Mouse (Mus musculus): ENCODE measurements around the gene Acot7. TPM values are rescaled to one million over a fixed set of nuclear protein-coding genes. Genes with fewer than 3 reads are reported as not detected.
A peak's percentile ranks its signal among the peaks of the same experiment; 100 is the strongest.
"Not testable (repeated sequence)": the region's sequence is repeated elsewhere in the genome, so short reads cannot be mapped to it uniquely, and the experiment has no call there.

Acot7 gene
- total RNA-seq, 2 experiments from 2014 or later: 3.9 to 30.2 TPM

DNA sequence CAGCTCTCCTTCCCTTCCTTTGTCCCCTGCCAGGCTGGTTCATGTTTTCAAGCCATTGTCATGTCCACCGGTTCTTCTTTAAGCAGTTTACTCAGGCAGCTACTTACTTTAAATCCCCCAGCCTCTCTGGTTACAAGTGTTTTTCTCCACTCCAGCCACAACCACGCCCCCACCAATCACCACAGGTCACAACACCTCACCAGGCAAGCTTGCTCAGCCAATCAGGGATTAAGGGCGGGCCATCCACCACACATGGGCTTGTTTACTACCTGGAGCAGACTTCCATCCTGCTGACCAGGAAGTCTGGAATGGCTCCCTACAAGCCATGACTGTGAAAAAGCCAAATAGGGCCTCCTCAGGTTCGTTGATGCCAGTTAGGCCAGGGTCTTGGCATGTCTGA, 52.4 kb downstream of the Acot7 start:
- not testable (repeated sequence) for ATAC-seq (replicated peaks; ENCODE audit: low FRiP score, poor library complexity, severe bottlenecking)

DNA sequence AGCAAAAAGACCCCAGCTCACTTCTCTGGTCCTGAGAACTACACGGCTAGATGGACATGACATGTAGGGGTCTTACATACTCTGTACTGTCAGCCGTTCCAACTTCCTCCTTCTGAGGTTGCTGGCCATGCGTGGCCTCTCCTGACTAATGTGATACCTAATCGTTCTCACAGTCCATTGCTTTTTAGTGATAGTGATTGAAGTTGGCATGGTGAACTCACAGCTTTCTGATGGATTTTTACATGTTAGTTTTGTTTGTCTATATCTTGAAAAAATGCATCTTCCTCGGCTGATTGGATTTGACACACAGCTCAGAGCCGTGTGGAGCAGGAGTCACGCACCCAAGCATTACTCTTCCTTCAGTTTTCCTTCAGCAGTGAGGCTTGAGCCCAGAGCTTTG, 53.4 kb downstream of the Acot7 start:
- ATAC-seq (replicated peaks; ENCODE audit: low FRiP score, poor library complexity, severe bottlenecking): no peak

DNA sequence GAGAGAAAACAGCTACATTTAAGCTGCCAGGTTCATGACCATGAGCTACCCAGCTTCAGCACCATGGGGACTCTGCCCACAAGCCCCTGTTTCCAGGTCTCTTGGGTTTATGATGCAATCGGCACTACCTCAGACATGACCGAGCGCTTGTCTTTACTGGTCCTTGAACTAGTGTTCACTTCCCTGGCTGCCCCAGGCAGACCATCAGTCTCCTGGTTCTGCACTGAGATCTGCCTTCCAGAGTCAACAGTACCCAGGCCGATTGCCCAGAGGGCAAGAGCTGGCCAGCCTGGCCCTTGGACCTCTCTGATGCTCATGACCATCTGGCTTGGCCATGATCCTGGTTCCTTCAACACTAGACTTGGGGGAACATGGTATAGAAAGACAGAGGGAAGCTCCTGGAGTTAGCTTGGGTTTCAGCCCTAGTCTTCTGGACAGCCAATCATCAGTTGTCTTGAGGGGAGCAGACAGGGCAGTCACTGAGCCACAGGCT, 54.5 kb downstream of the Acot7 start:
- ATAC-seq (replicated peaks; ENCODE audit: low FRiP score, poor library complexity, severe bottlenecking): no peak

DNA sequence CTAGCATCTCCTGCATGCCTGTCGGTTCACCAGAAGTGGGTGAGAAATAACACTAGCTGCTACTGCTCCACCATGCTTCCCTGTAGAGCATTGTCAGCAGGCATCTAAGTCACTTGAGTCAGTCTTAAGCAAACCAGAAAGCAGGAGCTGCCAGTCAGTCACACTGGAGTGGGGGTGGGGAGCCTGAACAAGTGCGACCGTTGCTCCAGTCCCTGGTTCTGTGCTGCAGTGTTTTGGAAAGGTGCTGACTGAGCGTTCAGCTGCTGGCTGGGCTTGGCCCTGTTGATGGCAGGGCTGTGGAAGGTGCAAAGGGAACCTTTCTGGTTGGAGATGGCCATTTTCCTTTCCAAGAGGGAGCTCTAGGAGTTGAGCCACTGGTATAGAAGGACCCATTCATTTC, 62.0 kb downstream of the Acot7 start:
- ATAC-seq (replicated peaks; ENCODE audit: low FRiP score, poor library complexity, severe bottlenecking): no peak

DNA sequence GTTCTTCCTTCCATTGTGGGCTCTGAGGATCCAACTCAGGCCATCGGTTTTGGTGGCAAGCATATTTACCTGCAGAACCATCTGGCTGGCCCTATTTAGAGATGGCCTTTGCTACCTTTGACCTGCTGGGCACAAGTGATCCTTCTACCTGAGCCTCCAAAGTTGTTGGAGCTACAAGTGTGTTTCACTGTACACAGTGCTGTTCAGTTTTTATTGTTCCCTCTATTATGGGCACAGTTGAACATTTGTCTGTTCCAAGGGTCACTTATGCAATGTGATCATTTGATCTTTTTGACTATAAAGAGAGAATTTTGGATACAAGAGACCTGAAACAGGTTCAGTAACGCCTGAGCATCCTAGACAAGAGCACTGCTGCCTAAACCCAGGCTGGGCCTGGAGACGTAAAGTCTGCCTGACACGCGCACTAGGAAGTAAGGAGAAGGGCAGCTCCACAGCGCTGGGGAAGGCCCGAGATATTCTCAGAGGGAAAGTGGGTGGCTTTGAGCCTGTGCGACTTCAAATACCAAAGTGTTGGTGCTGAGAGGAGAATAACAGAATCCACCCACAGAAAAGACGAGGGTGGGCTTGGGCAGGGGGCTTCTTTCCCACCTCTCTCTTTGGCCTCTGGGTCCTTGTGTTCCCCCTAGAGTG, 65.4 kb downstream of the Acot7 start:
- no peak for ATAC-seq (replicated peaks; ENCODE audit: low FRiP score, poor library complexity, severe bottlenecking)

DNA sequence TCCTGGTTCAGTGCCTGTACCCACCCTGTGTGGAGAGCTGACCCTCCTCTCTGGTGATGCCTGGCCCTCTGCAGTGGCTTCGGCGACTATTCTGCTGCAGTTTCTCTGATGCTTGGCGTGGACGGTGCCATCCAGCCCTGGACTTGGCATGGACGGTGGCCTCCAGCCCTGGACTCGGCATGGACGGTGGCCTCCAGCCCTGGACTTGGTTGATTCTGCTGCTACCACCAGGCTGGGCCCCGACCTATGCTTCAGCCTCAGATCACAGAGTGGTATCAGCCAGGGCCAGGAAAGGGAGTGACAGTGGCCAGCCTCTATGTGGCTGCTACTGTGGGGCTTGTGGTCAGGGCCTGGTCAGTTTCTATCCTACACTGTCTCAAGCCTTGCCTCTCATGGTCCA, 66.0 kb downstream of the Acot7 start:
- ATAC-seq (replicated peaks; ENCODE audit: low FRiP score, poor library complexity, severe bottlenecking): no peak

DNA sequence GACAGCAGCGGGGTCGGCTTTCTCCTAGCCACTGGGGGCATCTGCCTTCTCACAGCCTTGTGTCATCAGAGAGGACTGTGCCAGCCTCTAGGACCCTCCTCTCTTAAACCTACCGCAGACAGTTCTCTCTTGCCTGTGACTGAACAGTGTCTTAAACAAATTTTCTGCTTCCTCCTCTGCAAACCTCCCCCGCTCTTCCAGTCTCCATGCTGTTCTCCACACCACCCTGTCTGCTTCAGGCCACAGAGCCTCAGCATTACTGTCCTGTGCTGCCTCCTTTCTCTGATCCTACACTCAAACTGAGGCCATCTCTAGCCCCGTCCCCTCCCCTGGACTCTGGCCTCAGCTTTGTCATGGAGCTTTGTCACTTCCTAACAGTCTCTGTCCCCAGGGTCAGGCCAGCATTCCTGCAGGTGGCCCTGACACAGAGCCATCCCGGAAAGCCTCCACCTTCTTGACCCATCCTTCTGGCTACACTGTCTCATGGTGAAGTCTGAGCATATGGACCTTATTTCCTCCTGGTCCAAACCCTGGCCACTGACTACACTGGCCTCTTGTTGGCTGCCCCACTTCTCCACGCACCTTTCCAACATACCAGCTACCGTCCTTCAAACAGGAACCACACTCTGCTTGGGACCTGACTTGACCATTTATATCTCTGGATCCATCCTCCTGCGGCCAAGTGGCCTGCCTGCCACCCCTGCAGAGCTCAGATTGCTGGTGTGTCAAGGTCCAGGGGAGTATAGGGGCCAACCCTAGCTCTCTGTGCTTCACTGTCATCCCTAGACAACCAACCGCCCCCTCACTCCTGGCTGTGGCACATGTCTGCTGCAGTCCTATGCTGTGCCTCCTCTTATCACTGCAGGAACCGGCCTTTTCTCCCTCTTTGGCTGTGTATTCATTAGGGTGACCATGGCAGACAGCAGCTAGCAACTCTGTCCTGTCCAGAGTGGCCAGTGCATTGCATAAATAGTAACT, 66.9 kb downstream of the Acot7 start:
- no peak for ATAC-seq (replicated peaks; ENCODE audit: low FRiP score, poor library complexity, severe bottlenecking)

DNA sequence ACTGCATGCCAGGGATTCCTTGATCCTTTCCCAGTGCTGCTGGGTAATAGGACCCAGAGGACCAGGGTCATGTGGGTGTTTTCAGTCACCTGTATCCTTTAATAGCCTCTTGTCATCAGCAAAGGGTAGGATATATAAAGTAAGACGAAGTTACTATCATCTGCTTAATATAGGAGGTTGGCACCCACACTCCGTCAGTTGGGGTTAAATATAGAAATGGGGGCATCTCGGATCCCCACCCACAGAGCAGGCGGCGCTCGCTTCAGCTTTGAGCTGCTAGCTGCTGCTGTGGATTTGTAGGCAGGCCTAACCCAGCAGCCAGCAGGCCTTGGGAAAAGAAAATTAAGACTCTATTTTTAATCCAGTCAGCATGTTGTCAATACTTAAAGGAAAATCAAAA, 68.1 kb downstream of the Acot7 start:
- no peak for ATAC-seq (replicated peaks; ENCODE audit: low FRiP score, poor library complexity, severe bottlenecking)

DNA sequence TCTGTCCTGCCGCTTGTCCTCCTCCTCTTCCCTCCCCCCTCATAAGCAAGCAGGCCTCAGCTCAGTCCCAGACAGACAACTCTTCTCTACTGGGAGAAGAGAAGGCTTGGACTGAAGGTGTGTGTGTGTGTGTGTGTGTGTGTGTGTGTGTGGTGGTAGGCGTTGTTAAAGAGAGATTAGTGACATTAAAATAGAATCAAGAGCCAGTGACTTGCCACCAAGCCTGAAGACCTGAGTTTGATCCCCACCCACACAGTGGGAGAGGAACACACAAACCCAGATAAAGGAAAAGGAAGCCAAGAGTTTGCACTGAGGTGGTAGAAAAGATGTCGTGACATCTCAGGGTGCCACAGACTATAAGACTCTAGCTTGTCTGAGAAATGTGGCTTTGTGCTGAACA, 69.3 kb downstream of the Acot7 start:
- no peak for ATAC-seq (replicated peaks; ENCODE audit: low FRiP score, poor library complexity, severe bottlenecking)

DNA sequence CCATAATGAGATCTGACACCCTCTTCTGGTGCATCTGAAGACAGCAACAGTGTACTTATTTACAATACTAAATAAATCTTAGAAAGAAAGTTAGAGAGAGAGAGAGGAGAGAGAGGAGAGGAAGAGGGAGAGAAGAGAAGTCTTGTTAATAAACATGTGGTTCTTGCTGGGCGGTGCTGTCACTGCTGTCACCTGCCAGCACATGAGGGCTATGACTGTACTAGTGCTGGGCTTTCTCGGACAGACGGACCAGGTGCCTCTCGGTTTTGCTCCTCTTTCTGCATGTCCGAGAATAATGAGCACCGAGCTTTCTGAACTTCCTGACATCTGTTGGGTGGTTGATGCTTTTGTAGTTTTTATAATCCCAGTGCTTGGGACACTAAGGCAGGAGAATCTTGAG, 72.7 kb downstream of the Acot7 start:
- no peak for ATAC-seq (replicated peaks; ENCODE audit: low FRiP score, poor library complexity, severe bottlenecking)

DNA sequence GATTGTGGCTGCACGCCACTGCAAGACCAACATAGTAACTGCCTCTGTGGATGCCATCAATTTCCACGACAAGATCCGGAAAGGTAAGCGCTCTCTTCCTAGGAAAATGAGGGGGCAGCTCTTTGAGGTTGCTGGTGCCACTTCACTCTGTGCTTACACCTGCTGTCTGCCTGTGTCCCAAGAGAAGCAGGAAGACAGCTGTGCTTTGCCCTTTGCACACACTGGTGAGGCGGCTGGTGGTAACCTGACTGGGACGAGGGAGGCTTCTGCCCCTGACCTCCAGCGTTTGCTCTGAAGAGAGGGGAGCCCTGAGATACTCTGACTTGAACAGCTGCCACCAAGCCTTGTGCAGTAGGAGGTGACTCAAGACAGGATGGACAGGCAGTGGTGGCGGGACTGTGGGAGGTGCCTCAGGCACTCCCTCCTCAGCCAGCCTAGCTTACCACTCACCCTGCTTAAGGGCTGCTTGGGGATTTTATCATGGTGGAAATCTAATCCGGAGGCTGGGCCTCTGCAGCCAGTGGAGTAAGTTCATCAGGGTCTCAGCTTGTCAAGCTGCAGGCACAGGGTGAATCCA, 75.3 kb downstream of the Acot7 start:
- no peak for ATAC-seq (replicated peaks; ENCODE audit: low FRiP score, poor library complexity, severe bottlenecking)

DNA sequence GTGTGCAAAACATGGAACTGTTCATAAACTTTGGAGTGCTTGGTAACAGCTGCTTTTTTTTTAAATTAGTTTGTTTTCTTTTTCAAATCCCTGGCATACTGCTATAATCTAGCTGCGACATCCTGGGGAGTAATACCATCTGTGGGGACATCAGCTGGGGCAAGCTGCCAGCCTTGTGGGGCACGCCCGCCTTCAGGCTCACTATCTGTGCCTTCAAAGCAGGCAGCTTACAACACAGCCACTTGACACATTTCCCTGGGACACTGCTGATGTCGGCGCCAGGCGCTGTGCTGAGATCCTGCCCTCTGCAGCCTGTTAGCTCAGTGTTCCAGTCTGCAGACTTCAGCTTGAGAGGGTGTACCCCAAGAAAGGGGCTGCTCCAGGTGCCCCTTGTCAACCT, 79.1 kb downstream of the Acot7 start:
- peak; percentile 91 for ATAC-seq (replicated peaks; ENCODE audit: low FRiP score, poor library complexity, severe bottlenecking)

DNA sequence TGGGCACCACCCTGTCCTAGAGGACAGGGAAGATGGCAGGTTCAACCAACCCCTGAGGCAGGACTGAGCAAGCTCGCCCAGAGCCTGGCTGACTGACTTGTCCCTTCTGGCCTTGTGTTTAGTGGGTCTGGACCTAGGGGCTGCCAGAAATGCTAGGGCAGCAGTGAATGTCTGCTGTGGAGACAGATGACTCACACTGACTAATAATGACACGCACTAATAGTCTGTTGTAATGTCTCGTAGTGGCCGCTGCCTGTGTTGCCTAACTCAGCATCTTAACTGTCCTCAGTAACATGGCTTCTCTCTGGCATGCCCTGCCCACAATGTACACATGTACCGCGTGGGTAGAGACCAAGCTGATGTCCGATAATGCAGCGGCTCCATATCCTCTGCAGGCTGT, 82.5 kb downstream of the Acot7 start:
- no peak for ATAC-seq (replicated peaks; ENCODE audit: low FRiP score, poor library complexity, severe bottlenecking)

DNA sequence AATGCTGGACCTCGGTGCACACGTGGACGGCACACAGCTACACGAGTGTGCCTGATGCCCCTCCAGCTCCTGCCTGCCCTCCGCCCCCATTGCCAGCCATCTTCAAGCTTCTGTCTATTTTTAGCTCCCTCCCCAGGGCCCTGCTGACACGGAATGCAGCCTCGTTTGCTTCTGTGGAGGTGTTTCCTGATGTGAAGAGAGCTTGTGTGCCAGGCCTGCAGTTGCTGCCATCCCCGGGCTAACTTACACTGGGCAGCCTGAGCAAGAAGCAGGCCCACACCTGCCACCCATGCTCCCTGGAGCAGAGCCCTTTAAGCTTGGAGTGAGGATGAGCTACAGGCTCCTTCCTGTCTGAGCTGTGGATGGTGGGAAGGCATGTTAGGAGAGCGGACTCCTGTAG, 84.3 kb downstream of the Acot7 start:
- ATAC-seq (replicated peaks; ENCODE audit: low FRiP score, poor library complexity, severe bottlenecking): no peak

DNA sequence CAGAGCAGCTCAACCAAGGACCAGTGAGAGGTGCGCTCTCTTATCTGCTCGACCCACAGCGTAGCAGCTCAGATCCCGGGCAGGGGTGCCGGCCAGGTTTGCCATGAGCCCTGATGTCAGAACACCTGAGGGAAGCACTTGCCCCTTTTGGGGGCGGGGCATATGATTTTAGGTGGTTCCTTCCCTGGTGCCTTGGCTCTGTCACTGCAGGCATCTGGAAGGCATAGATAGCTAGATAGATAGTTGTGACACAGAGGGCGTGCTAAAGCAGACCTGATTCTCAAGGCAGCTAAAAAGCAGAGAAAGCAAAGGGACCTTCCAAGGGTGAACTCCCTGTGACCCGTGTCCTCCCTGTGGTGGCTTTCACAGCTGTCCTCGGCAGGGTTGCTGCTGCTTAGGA, 85.2 kb downstream of the Acot7 start:
- ATAC-seq (replicated peaks; ENCODE audit: low FRiP score, poor library complexity, severe bottlenecking): peak; percentile 36; the same call in 1 of the 2 replicates

DNA sequence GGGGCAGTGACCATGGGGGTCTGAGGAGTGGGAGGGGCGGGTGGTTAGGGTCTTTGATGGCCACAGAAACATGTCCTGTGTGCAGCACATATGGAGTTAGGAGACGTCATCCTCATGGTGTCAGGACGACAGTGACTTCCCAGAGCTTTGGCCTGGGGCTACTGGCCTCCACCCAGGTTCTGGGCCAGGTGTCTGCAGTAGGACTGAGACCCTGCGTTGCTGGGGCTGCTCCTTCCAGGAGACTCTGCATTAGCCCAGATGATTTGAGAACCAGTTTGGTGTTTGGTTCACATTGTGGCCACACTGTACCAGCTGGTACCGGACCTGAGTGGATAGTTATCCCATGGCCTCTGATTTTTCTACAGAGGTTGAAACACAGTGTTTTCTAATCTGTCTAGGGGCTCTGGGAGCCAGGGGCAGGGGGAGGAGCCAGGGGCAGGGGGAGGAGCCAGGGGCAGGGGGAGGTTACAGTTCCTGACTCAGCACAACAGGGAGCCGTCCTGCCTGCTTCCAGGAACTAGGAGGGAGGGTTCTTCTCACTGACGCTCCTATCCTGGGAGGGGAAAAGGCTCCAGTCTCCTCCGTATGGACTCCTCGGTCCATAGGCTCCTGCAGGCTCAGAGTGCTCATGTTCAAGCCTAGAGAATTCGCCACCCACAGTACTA, 85.7 kb downstream of the Acot7 start:
- ATAC-seq (replicated peaks; ENCODE audit: low FRiP score, poor library complexity, severe bottlenecking): no peak

DNA sequence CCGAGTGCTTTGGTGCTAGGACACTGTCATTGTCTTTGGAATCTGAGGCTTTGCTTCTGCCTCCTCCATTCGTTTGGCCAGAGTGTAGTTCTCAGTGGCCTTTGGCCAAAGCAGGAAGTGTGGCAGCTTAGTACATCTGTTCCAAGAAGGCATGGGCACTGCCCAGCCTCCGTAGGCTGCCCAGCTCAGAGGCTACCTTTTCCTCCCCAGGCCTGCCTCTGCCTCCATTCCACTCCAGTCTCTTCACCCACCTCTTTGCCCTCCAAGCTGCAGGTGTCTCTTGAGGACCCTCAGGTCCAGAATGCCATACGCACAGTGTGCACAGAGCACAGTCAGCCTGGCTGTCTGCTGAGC, 86.2 kb downstream of the Acot7 start:
- no peak for ATAC-seq (replicated peaks; ENCODE audit: low FRiP score, poor library complexity, severe bottlenecking)

DNA sequence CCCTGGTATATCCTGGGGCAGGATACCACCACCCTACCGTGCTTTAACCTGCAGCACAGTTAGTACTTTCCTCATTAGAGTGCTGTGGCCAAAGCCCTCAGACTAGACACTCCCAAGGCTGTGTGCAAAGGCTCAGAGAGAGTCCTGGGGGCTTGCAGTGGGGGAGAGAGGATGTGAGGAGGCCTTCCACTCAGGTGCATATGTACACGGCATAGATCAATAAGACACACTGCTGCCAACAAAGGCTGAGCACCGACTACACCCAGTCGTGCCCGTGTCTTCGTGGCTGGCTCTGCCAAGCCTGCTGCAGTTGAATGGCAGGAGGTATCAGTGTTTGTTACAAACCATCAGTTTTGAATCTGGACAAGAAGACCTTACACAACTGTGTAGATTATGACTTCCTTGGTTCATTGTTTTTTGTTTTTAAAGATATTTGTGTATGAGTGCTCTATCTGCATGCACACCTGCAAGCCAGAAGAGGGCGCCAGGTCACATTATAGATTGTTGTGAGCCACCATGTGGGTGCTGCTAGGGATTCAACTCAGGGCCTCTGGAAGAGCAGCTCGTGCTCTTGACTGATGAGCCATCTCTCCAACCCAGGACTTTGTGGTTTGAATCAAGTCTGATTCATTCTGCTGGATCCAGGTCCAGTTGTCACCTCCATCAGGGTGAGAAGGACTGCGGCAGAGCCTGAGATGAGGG, 87.1 kb downstream of the Acot7 start:
- ATAC-seq (replicated peaks; ENCODE audit: low FRiP score, poor library complexity, severe bottlenecking): no peak

DNA sequence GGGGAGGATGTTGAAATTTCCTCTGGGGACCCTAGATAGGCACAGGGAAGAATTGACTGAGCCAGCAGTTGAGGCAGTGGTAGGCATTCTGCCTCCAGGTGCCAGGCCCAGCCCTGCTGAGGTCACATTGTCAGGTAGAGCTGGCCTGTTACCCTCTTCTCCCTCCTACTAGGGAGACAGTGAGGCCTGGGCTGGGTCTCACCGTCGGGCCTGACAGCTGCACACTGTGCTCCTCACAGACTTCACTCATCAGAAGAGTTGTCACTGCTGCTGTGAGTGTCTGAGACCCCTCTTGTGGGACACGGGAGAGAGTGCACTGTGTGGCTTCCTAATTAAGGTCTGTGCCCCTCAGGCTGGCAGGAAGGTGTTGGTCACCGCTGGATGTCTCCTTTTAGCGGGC, 87.9 kb downstream of the Acot7 start:
- no peak for ATAC-seq (replicated peaks; ENCODE audit: low FRiP score, poor library complexity, severe bottlenecking)
